Mouse (Mus musculus) activated CD4-positive, CD25-positive, alpha-beta regulatory T cell, adult 4 months (primary cell): ENCODE measurements around the gene Tpmt. TPM values are rescaled to one million over a fixed set of nuclear protein-coding genes. Genes with fewer than 3 reads are reported as not detected.

Source experiments
- ATAC-seq: one replicate; pipeline ENCODE4 v1.8.0; 2017
- polyA plus RNA-seq, 2 experiments: library from polyadenylated mRNA; unstranded; fragments of 100-300 nt; shearing (Covaris generic); gene quantifications; one replicate each; pipeline ENCODE4 v1.2.1; 2017

The Tpmt gene
- polyA plus RNA-seq, 2 experiments from 2014 or later: 5.4 TPM

DNA sequence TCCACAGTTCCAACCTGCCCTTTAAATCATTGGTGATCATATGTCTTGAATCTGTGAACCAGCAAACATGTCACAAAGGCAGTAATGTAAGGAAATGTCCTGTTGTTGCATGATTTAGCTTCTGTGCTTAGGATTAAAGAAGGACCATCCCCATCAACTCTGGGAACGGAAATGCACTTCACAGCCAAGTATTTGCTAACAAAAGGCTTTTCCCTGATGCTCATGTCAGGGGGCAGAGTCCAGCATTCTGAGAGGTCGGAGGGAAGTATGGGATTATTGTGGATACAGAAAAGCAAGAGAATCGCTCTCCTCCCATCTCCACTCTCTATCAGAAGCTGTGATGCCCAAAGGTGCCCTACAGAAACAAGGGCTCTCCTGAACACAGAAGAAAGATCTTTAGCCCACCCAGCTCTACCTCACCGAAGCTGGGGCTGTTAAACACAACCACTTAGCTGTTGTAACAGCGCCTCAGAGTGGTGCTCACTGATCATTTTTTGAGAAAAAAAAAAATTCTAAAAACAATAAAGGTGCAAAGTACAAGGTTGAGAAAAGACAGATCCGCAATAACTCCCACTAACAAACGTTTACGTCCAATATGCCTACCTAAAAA lies 2.4 kb downstream of the Tpmt start:
- no peak for ATAC-seq

DNA sequence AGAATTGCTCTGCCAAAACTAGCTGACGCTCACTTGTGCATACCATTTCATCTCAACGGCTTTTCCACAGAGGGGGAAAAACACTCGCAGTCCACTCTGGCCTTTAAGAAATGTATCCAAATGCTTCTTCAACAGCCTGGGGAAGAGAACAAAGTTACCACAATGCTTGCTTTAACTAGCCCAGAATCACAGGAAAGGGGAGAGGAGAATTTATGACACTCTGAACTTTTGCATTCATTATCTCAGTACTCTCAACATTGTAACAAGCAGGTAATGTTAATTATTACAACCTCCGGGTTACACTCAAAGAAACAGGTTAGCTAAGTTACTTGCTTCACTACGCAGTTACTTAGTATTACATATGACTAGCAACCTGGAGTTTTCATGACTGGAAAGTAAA lies 4.5 kb downstream of the Tpmt start:
- ATAC-seq: no peak

DNA sequence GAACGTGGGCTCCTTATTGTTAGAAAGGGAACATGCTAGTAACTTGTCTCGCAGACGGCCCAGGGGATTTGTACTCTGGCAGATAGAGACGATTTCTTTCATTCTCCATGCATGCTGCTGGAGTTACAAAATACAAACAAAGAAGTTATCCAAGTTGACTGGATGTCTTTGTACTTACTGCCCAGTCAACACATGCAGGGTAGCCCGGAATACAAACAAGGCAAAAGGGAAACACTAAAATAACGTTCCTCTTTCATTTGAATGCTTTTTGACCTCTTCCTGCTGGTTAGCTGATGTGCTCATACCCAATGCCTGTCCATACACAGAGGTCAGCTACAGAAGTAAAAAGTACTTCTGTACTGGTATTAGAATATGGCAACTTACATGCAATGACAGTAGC lies 6.6 kb downstream of the Tpmt start:
- ATAC-seq: no peak

DNA sequence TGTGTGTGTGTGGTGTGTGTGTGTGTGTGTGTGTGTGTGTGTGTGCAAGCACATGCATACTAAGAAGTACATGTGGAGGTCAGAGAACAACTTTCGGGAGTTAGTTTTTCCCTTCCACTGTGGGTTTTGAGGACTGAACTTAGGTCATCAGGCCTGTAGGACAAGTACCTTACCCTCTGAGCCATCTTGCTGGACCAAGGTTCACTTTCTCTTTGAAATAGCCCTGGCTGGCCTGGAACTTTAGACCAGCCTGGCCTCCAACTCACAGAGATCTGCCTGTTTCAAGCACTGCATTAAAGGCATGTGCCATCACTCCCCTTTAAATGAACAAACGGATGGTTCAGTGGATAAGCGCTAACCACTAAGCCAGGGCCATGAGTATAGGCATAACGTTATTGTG lies 10.9 kb downstream of the Tpmt start:
- ATAC-seq: no peak

DNA sequence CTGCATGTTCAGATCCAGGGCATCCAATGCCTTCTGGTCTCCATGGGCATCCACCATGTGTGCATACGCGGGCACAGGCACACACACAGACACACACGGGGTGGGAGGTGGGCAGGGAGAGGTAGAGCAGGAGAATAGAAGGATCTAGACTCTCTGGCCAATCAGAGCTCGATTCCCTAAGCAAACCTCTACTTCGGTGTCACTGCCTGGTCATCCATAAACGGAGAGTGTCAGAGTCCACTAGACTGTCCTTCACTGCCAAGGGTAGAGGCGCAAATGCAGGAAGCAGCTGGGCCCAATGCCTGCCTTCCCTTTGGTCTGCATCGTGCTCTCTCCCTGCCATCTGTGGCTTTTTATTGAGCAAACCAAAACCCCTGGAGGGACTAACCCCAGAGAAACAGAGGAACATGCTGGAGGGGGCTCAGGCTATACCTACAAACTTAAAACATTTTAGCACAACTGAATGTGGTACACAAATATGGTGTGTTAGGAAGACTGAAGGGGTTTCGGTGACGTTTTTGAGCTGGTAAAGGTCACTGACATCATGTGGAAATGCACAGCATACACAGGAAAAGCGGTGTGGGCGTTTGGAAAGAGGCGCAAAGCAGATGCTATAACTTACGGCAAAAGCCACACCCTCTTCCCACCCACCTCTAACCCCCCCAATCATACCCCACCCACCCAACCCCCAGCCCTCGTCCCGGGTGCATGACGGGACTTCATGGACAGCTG lies 14.0 kb downstream of the Tpmt start:
- peak; percentile 43 for ATAC-seq

DNA sequence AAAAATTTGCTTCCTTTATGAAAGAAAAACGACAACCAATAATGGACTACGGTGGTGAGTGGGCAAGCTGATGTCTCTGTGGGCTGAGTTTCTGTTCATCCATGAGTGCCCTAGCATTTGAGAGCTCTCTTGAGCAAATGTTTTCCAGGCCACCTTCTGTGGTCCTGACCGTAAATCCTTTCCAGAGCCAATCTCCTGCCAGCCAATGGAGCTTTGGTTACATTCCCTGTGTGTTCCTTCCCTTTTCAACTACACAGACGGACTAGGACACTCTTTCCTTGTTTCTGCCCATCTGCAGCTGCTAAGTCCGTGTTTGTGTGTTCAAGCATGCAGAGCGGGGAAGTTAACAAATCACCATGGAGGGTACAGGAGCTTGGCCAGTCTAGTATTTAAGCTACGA lies 23.7 kb downstream of the Tpmt start:
- no peak for ATAC-seq

DNA sequence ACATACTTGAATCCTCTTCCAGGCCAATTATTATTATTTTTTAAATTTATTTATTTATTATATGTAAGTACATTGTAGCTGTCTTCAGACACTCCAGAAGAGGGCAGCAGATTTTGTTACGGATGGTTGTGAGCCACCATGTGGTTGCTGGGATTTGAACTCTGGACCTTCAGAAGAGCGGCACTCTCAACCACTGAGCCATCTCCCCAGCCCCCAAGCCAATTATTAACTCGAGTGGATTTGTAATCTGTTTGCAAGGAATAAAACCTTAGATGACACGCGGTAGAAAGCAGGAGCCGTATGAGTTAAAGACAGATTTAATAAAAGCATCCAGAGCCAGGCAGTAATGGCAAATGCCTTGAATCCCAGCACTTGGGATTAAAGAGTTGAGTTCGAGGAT lies 24.8 kb downstream of the Tpmt start:
- ATAC-seq: no peak

DNA sequence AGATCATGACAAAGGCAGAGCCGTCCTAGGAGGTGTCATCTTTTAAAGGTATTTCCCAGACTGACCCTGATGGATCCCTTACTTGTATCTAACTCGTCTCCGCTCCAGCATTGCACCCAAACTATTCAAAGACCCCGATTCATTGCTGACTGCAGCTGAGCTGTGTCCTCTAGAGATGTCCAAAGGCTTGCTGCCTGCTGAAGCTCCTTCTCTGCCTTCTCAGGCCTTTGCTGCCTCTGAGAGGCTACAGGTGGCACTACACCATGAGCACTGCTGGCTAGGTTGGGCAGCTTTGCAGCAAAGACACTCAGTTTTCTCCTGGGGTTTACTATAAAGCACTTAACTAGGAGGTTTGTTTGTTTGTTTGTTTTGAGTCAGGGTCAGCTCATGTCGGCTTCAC lies 27.3 kb downstream of the Tpmt start:
- ATAC-seq: no peak

DNA sequence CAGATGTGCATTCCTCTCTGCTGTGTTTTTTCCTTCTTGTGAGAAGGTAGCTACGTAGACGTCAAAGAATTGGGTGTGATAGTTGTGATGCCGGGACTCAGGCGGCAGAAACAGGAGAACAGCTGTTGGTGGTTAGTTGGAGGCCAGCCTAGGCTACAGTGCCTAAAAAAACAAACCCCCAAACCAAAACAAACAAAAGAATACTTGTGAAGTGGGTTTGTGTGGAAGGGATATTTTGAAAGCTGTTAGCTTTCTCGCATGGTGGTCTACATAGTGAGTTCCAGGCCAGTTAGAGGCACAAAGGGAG lies 29.4 kb downstream of the Tpmt start:
- no peak for ATAC-seq

DNA sequence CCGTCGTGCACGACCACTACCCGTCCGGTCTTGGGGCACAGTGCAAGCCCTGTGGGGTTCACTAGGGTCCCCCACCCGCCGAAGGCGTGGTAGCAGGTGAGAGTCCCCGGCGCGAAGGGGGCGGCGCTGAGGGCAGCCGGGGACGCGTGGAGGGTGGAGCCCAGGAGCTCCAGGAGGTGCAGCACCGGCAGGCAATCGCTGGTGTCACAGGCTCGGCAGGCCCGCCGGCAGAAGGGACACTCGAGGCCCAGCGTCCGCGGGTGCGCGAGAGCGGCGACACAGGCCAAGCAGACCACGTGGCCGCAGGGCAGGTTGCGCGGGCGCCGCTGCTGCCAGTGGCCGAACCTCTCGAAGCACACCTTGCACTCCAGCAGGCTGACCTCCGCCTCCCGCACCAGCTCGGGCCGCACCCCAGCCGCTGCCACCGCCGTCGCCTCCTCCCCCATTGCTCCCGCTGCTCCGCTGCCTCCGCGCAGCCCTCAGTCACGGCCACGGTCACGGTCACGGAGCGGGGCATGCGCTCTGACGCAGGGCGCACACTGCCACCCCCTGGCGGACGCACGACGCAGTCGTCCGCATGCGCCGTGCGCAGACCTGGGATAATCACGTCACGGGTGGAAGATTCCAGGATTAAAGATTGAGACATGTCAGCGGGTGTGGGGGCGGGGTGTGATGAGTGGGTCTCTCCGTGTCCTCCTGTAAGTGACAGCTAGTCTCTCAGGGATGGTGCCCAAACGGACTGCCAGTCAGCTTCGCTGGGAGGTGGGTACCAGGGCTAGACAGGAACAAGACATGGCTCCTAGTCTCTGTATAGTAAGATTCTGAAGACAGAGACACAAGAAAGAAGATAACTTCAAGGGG lies 30.0 kb downstream of the Tpmt start, which contains the start of gene Nhlrc1:
TSS of gene Nhlrc1 (minus strand) at position 517 of the 861 bp plus-strand sequence.
- ATAC-seq: peak; percentile 94

DNA sequence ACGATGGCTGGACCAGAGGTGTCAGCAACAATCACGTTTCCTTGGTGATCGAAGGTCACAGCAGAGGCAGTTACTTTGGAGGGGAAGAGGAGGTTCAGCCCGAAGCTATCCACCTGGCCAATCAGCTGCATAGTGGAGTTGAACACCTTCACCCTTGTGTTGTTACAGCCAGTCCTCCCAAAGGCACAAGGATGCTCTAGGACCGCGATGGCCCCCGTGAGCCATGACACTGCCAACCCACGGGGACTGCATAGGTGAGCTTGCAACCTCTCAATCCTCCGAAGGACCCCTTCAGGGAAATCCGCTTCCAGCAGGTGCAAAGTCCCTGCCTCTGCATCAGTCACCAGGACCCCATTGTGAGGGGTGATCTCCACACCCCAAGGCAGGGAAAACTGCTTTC lies 30.8 kb downstream of the Tpmt start:
- no peak for ATAC-seq

DNA sequence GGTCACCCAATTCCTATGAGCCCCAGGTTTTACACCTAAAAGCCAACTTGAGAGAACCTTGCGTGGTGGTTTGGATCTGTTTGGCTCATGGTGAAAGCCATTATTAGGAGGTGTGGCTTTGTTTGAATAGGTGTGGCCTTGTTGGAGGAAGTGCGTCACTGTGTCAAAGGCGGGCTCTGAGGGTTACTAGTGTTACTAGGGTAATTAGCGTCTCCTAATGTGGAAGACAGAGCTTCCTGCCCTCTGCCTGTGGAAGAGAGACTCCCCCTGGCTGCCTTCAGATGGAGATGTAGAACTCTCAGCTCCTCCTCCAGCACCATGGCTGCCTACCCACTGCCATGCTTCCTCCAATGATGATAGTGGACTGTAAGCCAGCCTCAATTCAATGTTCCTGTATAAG lies 42.9 kb downstream of the Tpmt start:
- no peak for ATAC-seq

DNA sequence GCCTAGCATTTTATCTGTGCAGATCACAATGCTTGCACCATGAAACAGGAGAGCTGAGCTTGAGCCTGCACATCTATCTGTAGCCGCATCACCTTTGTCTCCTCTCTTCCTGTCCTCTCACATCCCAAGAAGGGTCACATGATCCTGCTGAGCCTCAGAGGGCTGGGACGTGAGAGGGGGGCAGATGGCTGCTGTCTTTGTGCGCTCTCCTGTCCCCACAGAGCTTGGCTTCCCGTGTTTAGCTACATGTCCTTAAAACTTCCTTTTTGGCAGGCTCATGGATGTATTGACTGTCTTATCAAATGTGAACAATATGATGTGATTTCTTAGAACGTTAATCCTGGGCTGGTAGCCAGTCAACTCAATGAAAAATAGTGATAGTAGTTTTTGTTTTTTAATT lies 45.0 kb downstream of the Tpmt start:
- ATAC-seq: no peak

DNA sequence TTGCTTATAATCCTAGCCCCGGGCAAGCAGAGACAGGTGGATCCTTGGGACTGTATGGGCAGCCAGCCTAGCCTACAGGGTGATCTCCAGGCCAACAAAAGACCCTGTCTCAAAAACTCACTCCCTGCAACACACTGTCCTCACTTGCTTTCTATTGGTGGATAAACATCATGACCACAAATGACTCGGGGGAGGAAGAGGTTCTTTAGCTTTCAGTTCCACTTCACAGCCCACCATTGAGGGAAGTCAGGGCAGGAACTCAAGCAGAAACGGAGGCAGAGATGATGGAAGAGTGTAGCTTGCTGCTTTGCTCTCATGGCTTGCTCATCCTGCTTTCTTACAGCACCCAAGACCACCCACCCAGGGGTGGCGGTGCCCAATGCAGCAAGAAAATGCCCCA lies 47.2 kb downstream of the Tpmt start:
- ATAC-seq: no peak

DNA sequence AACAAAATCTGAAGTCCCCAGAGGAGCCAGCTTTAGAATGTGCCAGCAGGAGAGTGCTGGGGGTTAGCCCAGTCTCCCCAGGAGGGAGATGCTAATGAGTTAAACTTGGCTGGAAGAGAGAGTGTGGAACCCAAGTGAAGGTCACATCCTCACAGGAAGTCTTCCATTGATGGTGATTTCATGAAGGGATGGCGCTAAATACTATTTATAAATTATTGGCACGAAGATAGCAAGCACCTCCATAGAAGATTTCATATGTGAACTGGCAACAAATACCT lies 51.3 kb downstream of the Tpmt start:
- ATAC-seq: no peak

DNA sequence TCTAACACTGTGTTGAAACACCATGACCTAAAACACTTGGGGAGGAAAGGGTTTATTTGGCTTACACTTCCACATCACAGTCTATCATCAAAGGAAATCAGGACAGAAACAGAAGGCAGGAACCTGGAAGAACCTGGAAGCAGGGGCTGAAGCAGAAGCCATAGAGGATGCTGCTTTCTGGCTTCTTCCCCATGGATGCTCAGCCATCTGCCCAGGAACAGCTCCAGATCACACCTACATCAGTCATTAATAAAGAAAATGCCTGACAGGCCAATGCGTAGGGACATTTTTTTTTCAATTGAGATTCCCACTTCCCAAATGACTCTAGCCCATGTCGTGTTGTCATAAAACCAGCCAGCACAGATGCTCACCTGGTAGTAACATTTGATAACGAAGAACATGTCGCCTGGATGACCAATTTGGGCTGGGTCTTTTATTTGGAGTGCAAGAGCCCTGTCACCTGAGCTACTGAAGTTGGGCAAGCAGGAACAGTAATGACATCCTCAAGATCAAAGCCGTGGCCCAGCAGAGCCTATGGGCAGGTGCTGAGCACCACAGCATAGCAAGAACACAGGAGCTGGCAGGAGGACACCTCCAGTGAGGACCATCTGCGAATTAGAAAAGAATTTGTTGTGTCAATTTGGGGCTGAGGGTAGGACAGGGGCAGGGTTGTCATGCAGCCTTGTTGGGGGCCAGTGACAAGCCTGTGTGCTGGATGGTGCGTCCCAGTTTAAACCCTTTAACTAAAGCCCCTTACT lies 51.8 kb downstream of the Tpmt start:
- no peak for ATAC-seq

DNA sequence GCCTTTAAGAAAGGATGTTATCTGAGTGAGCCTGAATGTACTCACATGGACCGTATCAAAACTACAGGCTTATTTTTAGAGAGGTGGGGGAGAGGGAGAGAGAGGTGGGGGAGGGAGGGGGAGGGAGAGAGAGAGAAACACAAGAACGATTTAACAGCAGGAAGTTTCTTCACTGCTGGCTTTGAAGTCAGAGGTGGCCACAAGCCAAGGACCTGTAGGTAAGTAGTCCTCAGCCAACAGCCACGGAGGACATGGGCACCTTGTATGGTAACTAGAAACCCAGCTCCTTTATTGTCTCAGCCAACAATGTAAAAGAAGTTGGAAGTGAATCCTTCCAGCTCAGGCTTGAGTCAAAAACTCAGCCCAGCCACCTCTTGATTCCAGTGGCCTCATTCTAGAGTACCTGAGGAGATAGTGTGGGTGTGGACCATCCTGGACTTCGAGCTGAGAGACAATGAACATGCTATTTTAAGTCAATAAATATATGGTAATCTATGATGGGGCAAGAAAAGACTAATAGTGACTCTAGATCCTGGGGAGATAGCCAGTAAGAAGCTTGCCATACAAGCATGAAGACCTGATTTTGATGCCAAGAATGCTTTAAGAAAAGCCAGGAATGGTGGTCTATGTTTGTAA lies 54.0 kb downstream of the Tpmt start:
- ATAC-seq: no peak

DNA sequence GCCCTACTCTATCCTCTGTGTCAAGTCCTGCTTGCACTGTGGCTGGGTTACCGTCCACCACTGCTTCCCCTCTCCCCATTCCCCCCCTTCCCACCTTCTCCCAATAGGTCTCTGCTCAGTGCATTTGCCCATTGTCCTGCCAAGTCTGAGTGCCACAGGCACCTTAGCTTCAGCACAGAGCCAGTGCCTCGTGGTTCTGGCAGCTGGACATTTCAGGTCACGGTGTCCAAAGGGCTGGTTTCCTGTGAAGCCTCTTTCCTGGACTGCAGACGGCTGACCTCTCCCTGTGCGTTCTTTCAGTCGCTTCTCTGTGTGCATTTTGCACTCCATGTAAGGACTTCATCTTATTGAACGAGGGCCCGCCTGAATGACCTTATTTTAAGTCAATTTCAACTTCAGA lies 56.6 kb downstream of the Tpmt start:
- ATAC-seq: no peak

DNA sequence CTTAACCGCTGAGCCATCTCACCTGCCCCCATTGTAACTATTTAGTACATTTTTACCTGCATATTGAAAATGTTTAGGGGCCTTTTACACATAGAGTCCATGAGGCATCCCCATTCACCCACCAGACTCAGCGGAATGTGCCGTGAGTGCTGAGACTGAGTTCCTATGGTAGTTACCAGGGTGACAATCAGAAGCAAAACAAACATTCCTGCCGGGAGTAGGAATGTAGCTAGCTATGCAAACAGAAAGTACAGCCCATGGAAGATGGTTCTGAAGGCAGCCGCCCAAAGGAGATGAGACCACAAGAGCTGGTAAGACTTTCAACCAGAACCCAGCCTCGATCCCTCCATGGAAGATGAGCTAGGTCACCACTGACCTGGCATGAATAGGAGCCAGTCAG lies 58.3 kb downstream of the Tpmt start:
- ATAC-seq: no peak

DNA sequence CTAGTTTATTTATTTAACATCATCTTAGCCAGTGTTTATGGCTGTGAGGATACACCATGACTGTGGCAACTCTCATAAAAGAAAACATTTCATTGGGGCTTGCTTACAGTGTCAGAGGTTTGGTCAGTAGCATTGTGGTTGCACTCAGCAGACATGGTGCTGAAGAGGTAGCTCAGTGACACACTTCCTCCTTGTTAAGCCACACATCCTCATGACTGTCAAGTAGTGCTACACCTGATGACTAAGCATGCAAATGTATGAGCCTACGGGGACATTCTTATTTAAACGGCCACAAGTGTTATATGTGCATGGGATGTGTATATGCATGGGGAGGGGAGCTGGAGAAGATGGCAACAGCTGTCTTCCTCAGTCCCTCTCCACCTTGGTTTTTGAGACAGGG lies 60.7 kb downstream of the Tpmt start:
- ATAC-seq: peak; percentile 54

DNA sequence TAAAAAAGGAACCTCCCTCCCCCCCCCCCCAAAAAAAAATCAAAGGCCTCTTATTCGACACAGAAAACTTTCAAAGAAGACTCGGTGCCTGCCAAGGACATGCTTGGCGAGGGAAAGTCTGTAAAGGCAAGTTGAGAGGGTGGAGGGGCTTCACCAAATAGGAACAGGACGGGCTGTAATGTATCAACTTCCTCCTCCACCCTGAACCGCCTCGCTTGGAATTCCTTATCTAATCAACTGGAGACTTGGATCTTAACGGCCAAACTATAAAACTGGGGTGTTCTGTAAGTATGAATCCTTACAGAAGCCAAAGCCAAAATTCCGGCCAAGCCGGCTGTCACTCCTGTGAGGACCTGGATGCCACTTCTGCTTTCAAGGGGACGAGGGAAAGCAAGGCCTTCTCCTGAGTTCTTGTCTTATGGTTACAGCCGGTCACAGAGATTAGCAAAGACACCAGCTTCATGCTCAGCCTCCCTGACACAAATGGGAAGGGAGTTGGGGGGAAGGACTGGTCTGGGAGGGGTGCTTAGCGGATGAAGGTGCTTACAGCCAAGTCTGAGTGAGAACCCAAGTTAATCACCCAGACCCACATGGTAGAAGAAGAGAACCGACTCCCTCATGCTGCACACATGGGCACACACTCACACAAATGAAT lies 64.6 kb downstream of the Tpmt start:
- no peak for ATAC-seq

DNA sequence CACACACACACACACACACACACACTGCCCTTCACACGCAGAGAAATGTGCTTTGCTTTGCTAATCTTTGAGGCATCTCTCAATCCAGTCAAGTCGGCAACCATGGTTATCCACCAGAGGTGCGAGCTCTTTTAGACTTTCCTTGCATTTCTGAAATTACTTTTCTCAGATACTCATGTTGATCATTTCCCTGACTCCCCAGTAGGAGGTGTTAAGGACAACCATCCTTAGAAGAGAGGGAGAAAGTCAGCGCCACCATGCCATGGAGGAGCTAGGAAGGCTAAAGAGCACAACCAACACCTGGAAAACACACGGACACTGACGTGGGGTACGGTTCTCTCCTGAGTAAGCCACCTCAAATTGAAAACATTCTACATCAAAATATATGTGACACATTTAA lies 68.0 kb downstream of the Tpmt start:
- no peak for ATAC-seq
